Mouse (Mus musculus) small intestine, adult 2 months (tissue): ENCODE results near the gene Dnm2.

ENCODE experiments used
- CTCF ChIP-seq: fragments of 200-500 bp; IDR thresholded peaks from 2 replicates; pipeline ENCODE4 v1.5.1; 2012; ENCODE audit warnings: low read depth, mild to moderate bottlenecking, control low read depth, inconsistent platforms, low read length, moderate library complexity, mixed read lengths; ENCODE audit not compliant: insufficient replicate concordance, insufficient read length; ENCODE audit errors: extremely low read depth
- POLR2A ChIP-seq: fragments of 200-500 bp; IDR thresholded peaks from 2 replicates; pipeline ENCODE4 v1.6.1; 2012; ENCODE audit warnings: low read depth, mild to moderate bottlenecking, control low read depth, inconsistent platforms, low read length, moderate library complexity

DNA sequence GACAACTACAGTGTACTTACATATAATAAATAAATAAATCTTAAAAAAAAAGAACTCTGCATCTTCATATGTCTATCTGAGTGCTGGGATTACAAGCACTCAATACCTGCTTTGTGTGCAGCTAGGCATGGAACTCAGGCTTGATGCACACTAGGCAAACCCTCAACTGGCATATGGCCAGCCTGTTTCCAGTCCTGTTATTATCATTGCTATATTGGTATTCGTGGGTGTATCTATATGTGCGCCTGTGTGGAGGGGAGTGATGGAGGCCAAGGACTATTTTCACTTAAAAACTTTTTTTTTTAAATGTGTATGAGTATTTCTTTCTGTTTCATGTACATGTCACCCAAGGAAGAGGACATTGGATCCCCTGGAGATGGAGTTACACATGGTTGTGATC, 9.7 kb downstream of the Dnm2 start:
- TF ChIP-seq CTCF (no peak), POLR2A (no peak)
